Mouse (Mus musculus) liver, embryonic 16.5 days (tissue): ENCODE data around the gene Gxylt2. TPM values are rescaled to one million over a fixed set of nuclear protein-coding genes. Genes with fewer than 3 reads are reported as not detected.
A peak's percentile ranks its signal among the peaks of the same experiment; 100 is the strongest.

Source experiments
- ATAC-seq: fragments of 200-750 bp; cut with Nextera tagmentation; 2 replicates; pipeline ENCODE4 v1.8.0; 2017; ENCODE audit warnings: low read depth, mild to moderate bottlenecking, moderate number of reproducible peaks, moderate library complexity
- H3K27ac ChIP-seq: fragments of 300-500 bp; sonication (generic); 2 replicates; pipeline ENCODE4 v1.5.1; 2014; ENCODE audit warnings: mild to moderate bottlenecking, low read length
- H3K27me3 ChIP-seq: fragments of 300-500 bp; sonication (generic); 2 replicates; pipeline ENCODE4 v1.6.1; 2014; ENCODE audit warnings: low read depth, low read length, mixed read lengths; ENCODE audit not compliant: control insufficient read depth, insufficient read depth
- H3K36me3 ChIP-seq: fragments of 300-500 bp; sonication (generic); 2 replicates; pipeline ENCODE4 v1.6.1; 2014; ENCODE audit warnings: mild to moderate bottlenecking; ENCODE audit not compliant: control insufficient read depth, insufficient read depth
- H3K4me1 ChIP-seq: fragments of 300-500 bp; sonication (generic); 2 replicates; pipeline ENCODE4 v1.6.1; 2014; ENCODE audit warnings: low read depth, low read length, mixed read lengths; ENCODE audit not compliant: control insufficient read depth
- H3K4me2 ChIP-seq: fragments of 300-500 bp; sonication (generic); 2 replicates; pipeline ENCODE4 v1.6.1; 2014; ENCODE audit warnings: low read depth, low read length, mixed read lengths
- H3K4me3 ChIP-seq: fragments of 300-500 bp; sonication (generic); 2 replicates; pipeline ENCODE4 v1.5.1; 2014; ENCODE audit warnings: low read depth, mild to moderate bottlenecking, low read length
- H3K9ac ChIP-seq: fragments of 300-500 bp; sonication (generic); 2 replicates; pipeline ENCODE4 v1.6.1; 2014; ENCODE audit warnings: low read depth, low read length
- H3K9me3 ChIP-seq: fragments of 300-500 bp; sonication (generic); replicated peaks from 2 replicates; pipeline ENCODE4 v1.6.1; 2016; ENCODE audit warnings: low read length; ENCODE audit not compliant: control insufficient read depth
- WGBS: fragments of 180-500 bp; shearing (Covaris S2); extraction: QIAGEN DNeasy Blood & Tissue Kit; methylation state at CpG from one replicate; pipeline ENCODE4 v1.1.7; 2014; ENCODE audit not compliant: insufficient replicate concordance; 5-methylcytosine and 5-hydroxymethylcytosine counted together
- polyA plus RNA-seq: library from polyadenylated mRNA; unstranded; fragments of >200 nt; fragmentation: Nextera tagmentation; extraction: Ambion mirVana; gene quantifications from 2 replicates; pipeline ENCODE4 v1.2.1, GENCODE M21; 2015

Gxylt2 gene
- 0.06 and 0.08 TPM in 2 replicates for polyA plus RNA-seq

GRCm38 (mm10) chr6:100704574-100705365 is at the start of gene Gxylt2:
Gene Gxylt2 (plus strand): TSS chr6:100704734.
- under 1% methylated on average over 71 of the region's 77 CpGs for WGBS
- H3K4me1 ChIP-seq, result no peaks in the 10 kb centered on the region
- no peak for ATAC-seq
- no peak within 1 kb of the TSS for H3K27ac ChIP-seq
- H3K4me3 ChIP-seq, result peak within 1 kb of the TSS; percentile 41
- H3K36me3 ChIP-seq, result no peaks in the 10 kb centered on the region
- H3K4me2 ChIP-seq, result peak within 1 kb of the TSS; percentile 54
- H3K9me3 ChIP-seq, result no peaks in the 10 kb centered on the region
- H3K9ac ChIP-seq, result no peak within 1 kb of the TSS
- H3K27me3 ChIP-seq, result peaks cover 25% of the 10 kb centered on the region

- H3K9me3 ChIP-seq, result no peaks in the 10 kb centered on the region
- no peaks in the 10 kb centered on the region for H3K4me1 ChIP-seq
- no peaks in the 10 kb centered on the region for H3K27me3 ChIP-seq
- no peak overlapping the region for H3K4me3 ChIP-seq
- H3K27ac ChIP-seq, result no peak overlapping the region
- no peak for ATAC-seq
- H3K9ac ChIP-seq, result no peak overlapping the region
- H3K36me3 ChIP-seq, result peaks cover 11% of the 10 kb centered on the region
- 73% methylated on average over 5 of the region's 5 CpGs for WGBS
- no peak overlapping the region for H3K4me2 ChIP-seq
Observed at GRCm38 (mm10) chr6:100660395-100660794, 44.1 kb upstream of the Gxylt2 start.

- H3K36me3 ChIP-seq, result peaks cover 11% of the 10 kb centered on the region
- no peak overlapping the region for H3K9ac ChIP-seq
- H3K27me3 ChIP-seq, result no peaks in the 10 kb centered on the region
- no peaks in the 10 kb centered on the region for H3K9me3 ChIP-seq
- H3K27ac ChIP-seq, result no peak overlapping the region
- H3K4me2 ChIP-seq, result no peak overlapping the region
- H3K4me3 ChIP-seq, result no peak overlapping the region
- ATAC-seq, result no peak
- no peaks in the 10 kb centered on the region for H3K4me1 ChIP-seq
- WGBS, result 68% methylated on average over 6 of the region's 6 CpGs
Observed at GRCm38 (mm10) chr6:100662224-100662623, 42.3 kb upstream of the Gxylt2 start.

- Histone ChIP-seq H3K36me3 (peaks cover 11% of the 10 kb centered on the region), H3K9me3 (no peaks in the 10 kb centered on the region), H3K9ac (no peak overlapping the region), H3K4me3 (no peak overlapping the region), H3K27ac (no peak overlapping the region), H3K4me2 (no peak overlapping the region), H3K27me3 (no peaks in the 10 kb centered on the region), H3K4me1 (peaks cover 12% of the 10 kb centered on the region)
- WGBS, result 78% methylated on average over 8 of the region's 8 CpGs
- ATAC-seq, result no peak
Observed at GRCm38 (mm10) chr6:100667644-100668043, 36.9 kb upstream of the Gxylt2 start.

- Histone ChIP-seq H3K36me3 (peaks cover 4% of the 10 kb centered on the region), H3K4me2 (no peak overlapping the region), H3K27ac (no peak overlapping the region), H3K27me3 (no peaks in the 10 kb centered on the region), H3K9ac (no peak overlapping the region), H3K9me3 (no peaks in the 10 kb centered on the region), H3K4me3 (no peak overlapping the region), H3K4me1 (peaks cover 12% of the 10 kb centered on the region)
- WGBS, result 26% methylated on average over 2 of the region's 2 CpGs
- no peak for ATAC-seq
Observed at GRCm38 (mm10) chr6:100668858-100669257, 35.7 kb upstream of the Gxylt2 start.

- H3K9me3 ChIP-seq, result no peaks in the 10 kb centered on the region
- peaks cover 12% of the 10 kb centered on the region for H3K4me1 ChIP-seq
- peak; percentile 79 for ATAC-seq
- H3K27ac ChIP-seq, result peak overlapping the region; percentile 65
- WGBS, result under 1% methylated on average over 32 of the region's 32 CpGs
- H3K27me3 ChIP-seq, result no peaks in the 10 kb centered on the region
- H3K4me3 ChIP-seq, result peak overlapping the region; percentile 91
- H3K36me3 ChIP-seq, result no peaks in the 10 kb centered on the region; the same call in 1 of the 2 replicates
- H3K4me2 ChIP-seq, result peak overlapping the region; percentile 87
- H3K9ac ChIP-seq, result peak overlapping the region; percentile 82
Observed at GRCm38 (mm10) chr6:100670370-100670841, 34.1 kb upstream of the Gxylt2 start.

- ATAC-seq, result peak; percentile 92
- peak within 1 kb of the TSS; percentile 82 for H3K9ac ChIP-seq
- no peaks in the 10 kb centered on the region for H3K9me3 ChIP-seq
- H3K27ac ChIP-seq, result peak within 1 kb of the TSS; percentile 65
- H3K36me3 ChIP-seq, result no peaks in the 10 kb centered on the region; the same call in 1 of the 2 replicates
- H3K4me1 ChIP-seq, result peaks cover 12% of the 10 kb centered on the region
- under 1% methylated on average over 49 of the region's 49 CpGs for WGBS
- H3K4me2 ChIP-seq, result peak within 1 kb of the TSS; percentile 87
- H3K27me3 ChIP-seq, result no peaks in the 10 kb centered on the region
- H3K4me3 ChIP-seq, result peak within 1 kb of the TSS; percentile 91
Observed at GRCm38 (mm10) chr6:100670880-100671344, 33.6 kb upstream of the Gxylt2 start, which contains the start of gene Shq1. Gene Shq1 (minus strand): TSS chr6:100671157.

- Histone ChIP-seq H3K36me3 (no peaks in the 10 kb centered on the region; the same call in 1 of the 2 replicates), H3K4me2 (peak overlapping the region; percentile 87)
- 8% methylated on average over 7 of the region's 7 CpGs for WGBS
Observed at GRCm38 (mm10) chr6:100671401-100671800, 33.1 kb upstream of the Gxylt2 start.

GRCm38 (mm10) chr6:100674974-100675373 is 29.6 kb upstream of the Gxylt2 start:
- no peak for ATAC-seq
- H3K4me2 ChIP-seq, result no peak overlapping the region
- 15% methylated on average over 6 of the region's 6 CpGs for WGBS

More at GRCm38 (mm10) chr6:100671401-100671800, 33.1 kb upstream of the Gxylt2 start:
- Histone ChIP-seq H3K27ac (no peak overlapping the region), H3K27me3 (no peaks in the 10 kb centered on the region), H3K4me3 (peak overlapping the region; percentile 91), H3K9me3 (no peaks in the 10 kb centered on the region), H3K9ac (no peak overlapping the region), H3K4me1 (peaks cover 12% of the 10 kb centered on the region)
- ATAC-seq, result no peak

More at GRCm38 (mm10) chr6:100674974-100675373, 29.6 kb upstream of the Gxylt2 start:
- Histone ChIP-seq H3K27me3 (no peaks in the 10 kb centered on the region), H3K9ac (no peak overlapping the region), H3K36me3 (no peaks in the 10 kb centered on the region), H3K9me3 (no peaks in the 10 kb centered on the region), H3K4me1 (peaks cover 8% of the 10 kb centered on the region), H3K27ac (no peak overlapping the region), H3K4me3 (no peak overlapping the region)
